In the genomic region with DNA sequence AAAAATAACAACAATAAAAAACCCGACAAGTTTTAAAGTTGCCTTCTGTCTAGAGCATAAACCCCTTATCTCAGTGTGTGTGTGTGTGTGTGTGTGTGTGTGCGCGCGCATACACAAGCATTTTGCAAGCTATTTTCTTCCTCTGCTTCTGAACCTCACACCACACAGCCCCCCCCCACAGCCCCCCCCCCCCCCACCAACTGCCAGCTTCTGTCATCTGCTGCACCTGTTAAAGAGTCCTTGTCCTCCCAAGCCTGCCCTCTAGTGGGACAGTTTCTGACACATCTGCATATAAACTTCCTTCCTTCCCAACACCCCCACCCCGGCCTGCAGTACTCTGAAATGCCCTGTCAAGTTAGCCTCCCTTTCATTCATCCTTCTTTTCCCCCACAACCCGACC, we compare ENCODE assay signal across 8 mouse cellular contexts. TPM values are rescaled to one million over a fixed set of nuclear protein-coding genes. Genes with fewer than 3 reads are reported as not detected.
DNase-seq lines count a peak whose midpoint lies in the region; ATAC-seq and TF ChIP-seq lines count a peak whose summit lies in the region.

No protein-coding gene starts in this region.

- H3K9ac ChIP-seq in liver, embryonic 15.5 days, result no peak overlapping the region

- TF ChIP-seq POLR2A in small intestine, adult 2 months (IDR thresholded peaks at IDR 0.05; ENCODE audit: low read depth, low read length), result no peak

- H3K27ac ChIP-seq in liver, embryonic 15.5 days (replicated peaks), result peak overlapping the region; percentile 45; the same call in 1 of the 2 replicates
- H3K27ac ChIP-seq in small intestine, adult 2 months (ENCODE audit: insufficient read depth, low read depth, low read length), result no peak overlapping the region

- ATAC-seq in hematopoietic stem cell, adult 5-6 weeks (replicated peaks in 1 of 2; ENCODE audit: insufficient read depth in 1 of 2, low FRiP score in 2 of 2, low TSS enrichment in 1 of 2, low read depth in 1 of 2, poor library complexity in 2 of 2, severe bottlenecking in 2 of 2), result peak; percentile 33 to 46; a peak in 2 of 4 replicates
- no peak for ATAC-seq in liver, embryonic 15.5 days (ENCODE audit: insufficient read depth)

- H3K4me1 ChIP-seq in liver, embryonic 15.5 days (replicated peaks), result peaks cover 32% of the 10 kb centered on the region
- H3K4me1 ChIP-seq in small intestine, adult 2 months (ENCODE audit: control insufficient read depth, insufficient read depth, insufficient read length, low read length), result no peaks in the 10 kb centered on the region

- TF ChIP-seq CTCF in small intestine, adult 2 months (IDR thresholded peaks at IDR 0.05; ENCODE audit: extremely low read depth, insufficient read length, insufficient replicate concordance, low read depth, low read length), result peak; percentile 49; the same call in 1 of the 2 replicates

- H3K9me3 ChIP-seq in liver, embryonic 15.5 days (replicated peaks), result no peaks in the 10 kb centered on the region

- H3K4me2 ChIP-seq in liver, embryonic 15.5 days, result no peak overlapping the region

- no peak overlapping the region for H3K4me3 ChIP-seq in liver, embryonic 15.5 days (replicated peaks)
- no peak overlapping the region for H3K4me3 ChIP-seq in small intestine, adult 2 months (ENCODE audit: low read depth, low read length)

- WGBS in liver, embryonic 15.5 days (ENCODE audit: insufficient replicate concordance), result 18% methylated on average over 6 of the region's 6 CpGs
- 63% methylated on average over 6 of the region's 6 CpGs for WGBS in small intestine, adult 2 months

- DNase-seq in cerebellum, postnatal 10 days, result peak; percentile 62 to 64
- no peak for DNase-seq in cerebellum, adult 11-12 months
- peak; percentile 75 for DNase-seq in testis, postnatal 10 days (ENCODE audit: low spot score)
- no peak for DNase-seq in testis, postnatal 14 days (ENCODE audit: low spot score)
- DNase-seq in cerebellum, adult 9-10 months, result no peak

- H3K36me3 ChIP-seq in liver, embryonic 15.5 days (replicated peaks), result no peaks in the 10 kb centered on the region
- no peaks in the 10 kb centered on the region for H3K36me3 ChIP-seq in small intestine, adult 2 months (ENCODE audit: control insufficient read depth, insufficient read depth, low read length)

- peaks cover 42% of the 10 kb centered on the region for H3K27me3 ChIP-seq in liver, embryonic 15.5 days
- no peaks in the 10 kb centered on the region for H3K27me3 ChIP-seq in small intestine, adult 2 months (ENCODE audit: control insufficient read depth, insufficient read depth, low read length)

RNA-seq across cellular contexts. Expression of a gene that starts 4.5 kb away (rescaled TPM):
- total RNA-seq in hematopoietic stem cell, adult 5-6 weeks (2017), result 263 and 280 TPM in 2 replicates
- 185 and 190 TPM in 2 replicates for polyA plus RNA-seq in liver, embryonic 15.5 days (2015; fragmentation: Nextera tagmentation; extraction: Ambion mirVana)
- polyA plus RNA-seq in small intestine, adult 2 months (2012; rRNA removed), result 13.8 and 17.3 TPM in 2 replicates

Comparison
In these comparisons a context has a peak if more than half of its experiments do, and no peak if none do; other contexts are left out.
1. DNase-seq: peak in cerebellum, postnatal 10 days (2 of 2) and testis, postnatal 10 days (single experiment); none in cerebellum, adult 11-12 months (single experiment), testis, postnatal 14 days (single experiment) and cerebellum, adult 9-10 months (single experiment).
2. RNA of a gene that starts 4.5 kb away (polyA plus RNA-seq): 185 to 190 TPM in liver, embryonic 15.5 days; 13.8 to 17.3 TPM in small intestine, adult 2 months; every median in the first group is over 10 times any median in the second.